Mouse (Mus musculus) MEL (cell line): Measurements from ENCODE around the gene Mrpl53. TPM values are rescaled to one million over a fixed set of nuclear protein-coding genes. Genes with fewer than 3 reads are reported as not detected.
A peak's percentile ranks its signal among the peaks of the same experiment; 100 is the strongest.

ENCODE experiments used
- DNase-seq: peaks from one replicate; pipeline ENCODE4 v3.0.0; 2011; ENCODE audit warnings: low read depth, low spot score
- H3K27ac ChIP-seq: 2 replicates; pipeline ENCODE4 v1.5.1; 2012; ENCODE audit warnings: low read depth, mild to moderate bottlenecking, control low read depth, low read length, moderate library complexity; ENCODE audit not compliant: control insufficient read depth
- H3K27me3 ChIP-seq, 2 experiments: fragments of 150-350 bp in 1 of 2; sonication (generic) in 1 of 2; 2 replicates each; pipeline ENCODE4 v1.6.1; 2012; ENCODE audit warnings: low read length in 2 of 2, mild to moderate bottlenecking in 2 of 2, improper control_type of control experiment in 1 of 2, moderate library complexity in 1 of 2; ENCODE audit not compliant: insufficient read depth in 2 of 2, control insufficient read depth in 1 of 2
- H3K36me3 ChIP-seq, 2 experiments: 2 replicates each; pipeline ENCODE4 v1.6.1; 2012 to 2014; ENCODE audit warnings: low read length in 2 of 2, improper control_type of control experiment in 1 of 2, inconsistent platforms in 1 of 2, mild to moderate bottlenecking in 1 of 2; ENCODE audit not compliant: insufficient read depth in 2 of 2, control insufficient read depth in 1 of 2
- H3K4me1 ChIP-seq, 2 experiments: fragments of 150-350 bp in 1 of 2; sonication (generic) in 1 of 2; 2 replicates each; pipeline ENCODE4 v1.6.1; 2012; ENCODE audit warnings: low read length in 2 of 2, improper control_type of control experiment in 1 of 2, mild to moderate bottlenecking in 1 of 2; ENCODE audit not compliant: insufficient read depth in 2 of 2, control insufficient read depth in 1 of 2
- H3K4me3 ChIP-seq, 2 experiments: fragments of 150-350 bp in 1 of 2; sonication (generic) in 1 of 2; 2 replicates each; pipeline ENCODE4 v1.5.1; 2012; ENCODE audit warnings: low read depth in 2 of 2, low read length in 2 of 2, mild to moderate bottlenecking in 2 of 2, moderate library complexity in 2 of 2, control low read depth in 1 of 2, improper control_type of control experiment in 1 of 2; ENCODE audit not compliant: control insufficient read depth in 1 of 2, insufficient read depth in 1 of 2
- H3K79me2 ChIP-seq: 2 replicates; pipeline ENCODE4 v1.6.1; 2012; ENCODE audit warnings: mild to moderate bottlenecking, low read length, moderate library complexity; ENCODE audit not compliant: control insufficient read depth, poor library complexity, insufficient read depth
- H3K9ac ChIP-seq: 2 replicates; pipeline ENCODE4 v1.6.1; 2012; ENCODE audit warnings: low read depth, mild to moderate bottlenecking, control low read depth, low read length, moderate library complexity; ENCODE audit not compliant: control insufficient read depth, poor library complexity, severe bottlenecking
- H3K9me3 ChIP-seq: fragments of 150-350 bp; sonication (generic); replicated peaks from 2 replicates; pipeline ENCODE4 v1.6.1; 2012; ENCODE audit warnings: mild to moderate bottlenecking, low read length, improper control_type of control experiment, moderate library complexity; ENCODE audit not compliant: insufficient read depth
- BHLHE40 ChIP-seq: IDR thresholded peaks from 2 replicates; pipeline ENCODE4 v1.6.1; 2012; ENCODE audit warnings: low read depth, mild to moderate bottlenecking, inconsistent platforms, low read length, improper control_type of control experiment, borderline replicate concordance
- CHD1 ChIP-seq: IDR thresholded peaks from 2 replicates; pipeline ENCODE4 v1.6.1; 2012; ENCODE audit warnings: low read depth, mild to moderate bottlenecking, inconsistent platforms, low read length, improper control_type of control experiment
- CTCF ChIP-seq, 3 experiments: IDR thresholded peaks in 2 of 3; conservative IDR thresholded peaks in 1 of 3; 2 replicates each; pipeline ENCODE4 v1.5.1; 2011 to 2012; ENCODE audit warnings: low read length in 3 of 3, low read depth in 2 of 3, mild to moderate bottlenecking in 2 of 3, improper control_type of control experiment in 1 of 3, inconsistent platforms in 1 of 3, mixed read lengths in 1 of 3, moderate library complexity in 1 of 3; ENCODE audit not compliant: control insufficient read depth in 1 of 3, insufficient read depth in 1 of 3, poor library complexity in 1 of 3, severe bottlenecking in 1 of 3
- E2F4 ChIP-seq: IDR thresholded peaks from 2 replicates; pipeline ENCODE4 v1.6.1; 2011; ENCODE audit warnings: low read depth, low read length, improper control_type of control experiment, borderline replicate concordance
- ELF1 ChIP-seq: IDR thresholded peaks from 2 replicates; pipeline ENCODE4 v1.6.1; 2014; ENCODE audit warnings: low read depth, mild to moderate bottlenecking, inconsistent platforms, low read length, improper control_type of control experiment, moderate library complexity
- GABPA ChIP-seq: IDR thresholded peaks from 2 replicates; pipeline ENCODE4 v1.6.1; 2012; ENCODE audit warnings: low read depth, mild to moderate bottlenecking, inconsistent platforms, low read length, improper control_type of control experiment, moderate library complexity
- HCFC1 ChIP-seq: IDR thresholded peaks from 2 replicates; pipeline ENCODE4 v1.6.1; 2012; ENCODE audit warnings: low read depth, mild to moderate bottlenecking, inconsistent platforms, low read length, improper control_type of control experiment, moderate library complexity
- JUND ChIP-seq: IDR thresholded peaks from 2 replicates; pipeline ENCODE4 v1.6.1; 2011; ENCODE audit warnings: low read depth, mild to moderate bottlenecking, improper control_type of control experiment, low read length
- MAX ChIP-seq: IDR thresholded peaks from 2 replicates; pipeline ENCODE4 v1.6.1; 2011; ENCODE audit warnings: low read length, improper control_type of control experiment
- MAZ ChIP-seq: IDR thresholded peaks from 2 replicates; pipeline ENCODE4 v1.6.1; 2012; ENCODE audit warnings: low read depth, mild to moderate bottlenecking, inconsistent platforms, low read length, improper control_type of control experiment
- MYC ChIP-seq: IDR thresholded peaks from 2 replicates; pipeline ENCODE4 v1.6.1; 2011; ENCODE audit warnings: low read depth, mild to moderate bottlenecking, low read length, improper control_type of control experiment, moderate library complexity
- NELFE ChIP-seq: IDR thresholded peaks from 2 replicates; pipeline ENCODE4 v1.6.1; 2011; ENCODE audit warnings: low read depth, low read length, improper control_type of control experiment
- POLR2A ChIP-seq, 2 experiments: IDR thresholded peaks; 2 replicates each; pipeline ENCODE4 v1.6.1; 2011 to 2012; ENCODE audit warnings: low read length in 2 of 2, mild to moderate bottlenecking in 2 of 2, control low read depth in 1 of 2, improper control_type of control experiment in 1 of 2, low read depth in 1 of 2, moderate library complexity in 1 of 2; ENCODE audit not compliant: control insufficient read depth in 1 of 2, insufficient read depth in 1 of 2, poor library complexity in 1 of 2
- POLR2AphosphoS2 ChIP-seq: IDR thresholded peaks from 2 replicates; pipeline ENCODE4 v1.6.1; 2011; ENCODE audit warnings: low read length, improper control_type of control experiment
- POLR2AphosphoS5 ChIP-seq: IDR thresholded peaks from 2 replicates; pipeline ENCODE4 v1.6.1; 2012; ENCODE audit warnings: low read depth, borderline replicate concordance, mild to moderate bottlenecking, inconsistent platforms, low read length, moderate library complexity, mixed read lengths
- RCOR1 ChIP-seq: IDR thresholded peaks from 2 replicates; pipeline ENCODE4 v1.6.1; 2012; ENCODE audit warnings: low read depth, mild to moderate bottlenecking, inconsistent platforms, low read length, improper control_type of control experiment
- SIN3A ChIP-seq: IDR thresholded peaks from 2 replicates; pipeline ENCODE4 v1.6.1; 2012; ENCODE audit warnings: low read length, improper control_type of control experiment, inconsistent platforms
- SMC3 ChIP-seq: IDR thresholded peaks from 2 replicates; pipeline ENCODE4 v1.6.1; 2011; ENCODE audit warnings: low read depth, low read length, improper control_type of control experiment
- TAL1 ChIP-seq: IDR thresholded peaks from 2 replicates; pipeline ENCODE4 v1.6.1; 2012; ENCODE audit warnings: mild to moderate bottlenecking, inconsistent platforms, low read length, moderate library complexity, mixed read lengths
- TBP ChIP-seq: IDR thresholded peaks from 2 replicates; pipeline ENCODE4 v1.8.0; 2011; ENCODE audit warnings: low read depth, low read length, improper control_type of control experiment
- TCF12 ChIP-seq: IDR thresholded peaks from 2 replicates; pipeline ENCODE4 v1.6.1; 2014; ENCODE audit warnings: low read depth, mild to moderate bottlenecking, inconsistent platforms, low read length, improper control_type of control experiment, moderate library complexity
- UBTF ChIP-seq: IDR thresholded peaks from 2 replicates; pipeline ENCODE4 v1.6.1; 2012; ENCODE audit warnings: low read depth, mild to moderate bottlenecking, inconsistent platforms, low read length, improper control_type of control experiment, moderate library complexity, borderline replicate concordance; ENCODE audit not compliant: insufficient read depth
- USF2 ChIP-seq, 2 experiments: IDR thresholded peaks; 2 replicates each; pipeline ENCODE4 v1.6.1; 2011 to 2012; ENCODE audit warnings: improper control_type of control experiment in 2 of 2, low read length in 2 of 2, borderline replicate concordance in 1 of 2, inconsistent platforms in 1 of 2, low read depth in 1 of 2, mild to moderate bottlenecking in 1 of 2; ENCODE audit not compliant: insufficient read depth in 1 of 2
- ZC3H11A ChIP-seq: IDR thresholded peaks from 2 replicates; pipeline ENCODE4 v1.6.1; 2012; ENCODE audit warnings: low read depth, mild to moderate bottlenecking, inconsistent platforms, low read length, improper control_type of control experiment
- ZKSCAN1 ChIP-seq: IDR thresholded peaks from 2 replicates; pipeline ENCODE4 v1.6.1; 2012; ENCODE audit warnings: low read depth, mild to moderate bottlenecking, inconsistent platforms, low read length, improper control_type of control experiment, moderate library complexity
- polyA plus RNA-seq, 2 experiments: library from polyadenylated mRNA; stranded (reverse) in 1 of 2; unstranded in 1 of 2; fragments of >175 nt in 1 of 2; fragments of >200 nt in 1 of 2; gene quantifications; 2 replicates each; pipeline versions ENCODE4 v1.2.1 to v1.2.4; 2012; ENCODE audit warnings: low replicate concordance in 2 of 2, low read depth in 1 of 2; ENCODE audit not compliant: insufficient read length in 2 of 2, insufficient read depth in 1 of 2, missing spikeins in 1 of 2
- total RNA-seq: library from RNA; depleted of rRNA; stranded (reverse); fragments of 300-350 nt; gene quantifications from 2 replicates; pipeline ENCODE4 v1.2.3, GENCODE M21; 2012; rRNA removed

Gene Mrpl53
- 91.3 and 93.7 TPM in 2 replicates for total RNA-seq
- polyA plus RNA-seq: 10 to 100 TPM in 1 of 2 experiments, not detected in 1; 63.8 TPM

GRCm38 (mm10) chr6:83108762-83109668 lies at the start of gene Mrpl53:
Gene Mrpl53 (plus strand): TSS chr6:83109040.
- TF ChIP-seq CTCF (IDR thresholded peaks at IDR 0.05 in 2 of 3, conservative IDR thresholded peaks at IDR 0.05 in 1 of 3; ENCODE audit: control insufficient read depth in 1 of 3, insufficient read depth in 1 of 3, low read depth in 2 of 3, low read length in 3 of 3, poor library complexity in 1 of 3, severe bottlenecking in 1 of 3) (0 out of 6 replicates have a peak, but pooled peaks of 1 of the 3 experiments have one; percentile 0), BHLHE40 (no peak), POLR2AphosphoS2 (peak; percentile 90), SIN3A (0 out of 2 replicates have a peak, but pooled peaks have one; percentile 64), POLR2A (IDR thresholded peaks at IDR 0.05; ENCODE audit: control insufficient read depth in 1 of 2, insufficient read depth in 1 of 2, low read depth in 1 of 2, low read length in 2 of 2, poor library complexity in 1 of 2) (peak; percentile 67 to 94; a peak in 3 of 4 replicates), E2F4 (no peak), MYC (0 out of 2 replicates have a peak, but pooled peaks have one; percentile 41), JUND (no peak), ELF1 (peak; percentile 55; the same call in 1 of the 2 replicates), SMC3 (no peak), ZKSCAN1 (peak; percentile 9), POLR2AphosphoS5 (peak; percentile 84; the same call in 1 of the 2 replicates), CHD1 (no peak), NELFE (peak; percentile 87), UBTF (0 out of 2 replicates have a peak, but pooled peaks have one; percentile 86), TCF12 (peak; percentile 53), RCOR1 (no peak), TBP (peak; percentile 67), TAL1 (no peak), USF2 (IDR thresholded peaks at IDR 0.05; ENCODE audit: borderline replicate concordance in 1 of 2, insufficient read depth in 1 of 2, low read depth in 1 of 2, low read length in 2 of 2) (no peak), ZC3H11A (no peak), MAX (0 out of 2 replicates have a peak, but pooled peaks have one; percentile 39), MAZ (0 out of 2 replicates have a peak, but pooled peaks have one; percentile 51), GABPA (no peak), HCFC1 (peak; percentile 95)
- H3K4me1 ChIP-seq: no peaks in the 10 kb centered on the region; a peak in 1 of 4 replicates
- peaks cover 12% of the 10 kb centered on the region for H3K79me2 ChIP-seq
- H3K9me3 ChIP-seq: no peaks in the 10 kb centered on the region
- DNase-seq: peak; percentile 84
- peak within 1 kb of the TSS; percentile 79 to 93 for H3K4me3 ChIP-seq
- H3K27me3 ChIP-seq: no peaks in the 10 kb centered on the region
- peak within 1 kb of the TSS; percentile 86 for H3K9ac ChIP-seq
- peaks cover 0 to 9% of the 10 kb centered on the region in 2 experiments; a peak in 3 of 4 replicates for H3K36me3 ChIP-seq
- peak within 1 kb of the TSS; percentile 75 for H3K27ac ChIP-seq
